13 mouse cellular contexts compared by ENCODE assay signal in the genomic region with DNA sequence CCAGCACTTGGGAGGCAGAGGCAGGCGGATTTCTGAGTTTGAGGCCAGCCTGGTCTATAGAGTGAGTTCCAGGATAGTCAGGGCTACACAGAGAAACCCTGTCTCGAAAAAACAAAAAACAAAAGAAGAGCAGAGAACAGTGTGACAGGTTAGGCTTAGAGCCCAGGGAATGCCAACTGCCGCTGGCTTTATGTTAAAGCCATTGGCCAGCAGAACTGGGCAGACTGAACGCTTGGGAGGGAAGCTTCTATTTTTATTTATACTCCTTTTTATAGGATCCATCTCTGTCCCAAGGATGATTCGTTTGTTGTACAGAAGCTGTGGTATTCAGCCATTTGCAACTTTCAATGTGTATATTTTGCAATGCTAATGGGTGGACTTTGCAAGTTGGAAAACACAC.
"Had no signal": no experiment of that assay in that cellular context is flagged by ENCODE, and none has a peak within 500 bp of the region (broad histone marks: within the 10 kb centered on the region; RNA-seq: fewer than 3 reads in every experiment).

No protein-coding gene starts in this region.

- H3K27ac ChIP-seq: midbrain, embryonic 10.5 days; midbrain, embryonic 12.5 days; neural tube, embryonic 12.5 days; stomach, embryonic 15.5 days; stomach, postnatal 0 days had no signal

- H3K4me1 ChIP-seq: midbrain, embryonic 10.5 days; midbrain, embryonic 12.5 days; neural tube, embryonic 12.5 days; stomach, embryonic 15.5 days had no signal

- H3K4me2 ChIP-seq: lung, embryonic 14.5 days; midbrain, embryonic 12.5 days; neural tube, embryonic 12.5 days; stomach, embryonic 15.5 days had no signal

- H3K36me3 ChIP-seq: midbrain, embryonic 10.5 days; midbrain, embryonic 12.5 days; neural tube, embryonic 12.5 days; stomach, embryonic 15.5 days had no signal

- H3K9ac ChIP-seq: lung, embryonic 14.5 days; midbrain, embryonic 12.5 days; neural tube, embryonic 12.5 days; stomach, embryonic 15.5 days had no signal

- H3K9me3 ChIP-seq: midbrain, embryonic 10.5 days; midbrain, embryonic 12.5 days; neural tube, embryonic 12.5 days; stomach, embryonic 15.5 days had no signal

- H3K4me3 ChIP-seq: midbrain, embryonic 10.5 days; midbrain, embryonic 12.5 days; neural tube, embryonic 12.5 days; stomach, embryonic 15.5 days had no signal

- H3K27me3 ChIP-seq: midbrain, embryonic 12.5 days; neural tube, embryonic 12.5 days; stomach, embryonic 15.5 days had no signal

- DNase-seq: lung, embryonic 14.5 days; lung, postnatal 10 days; lung, postnatal 4 days; midbrain, embryonic 14.5 days; right cerebral cortex, postnatal 14 days; thymus, adult 2 months; thymus, postnatal 25 days; thymus, postnatal 4 days had no signal
